Mouse (Mus musculus) natural killer cell, adult 2 months (primary cell): ENCODE measurements around the gene Med12.
"Not testable (repeated sequence)": the region's sequence is repeated elsewhere in the genome, so short reads cannot be mapped to it uniquely, and the experiment has no call there.

Experiments
- DNase-seq, 2 experiments: peaks; one replicate each; pipeline ENCODE4 v3.0.0; 2022; ENCODE audit warnings: low spot score in 2 of 2

The Med12 gene

DNA sequence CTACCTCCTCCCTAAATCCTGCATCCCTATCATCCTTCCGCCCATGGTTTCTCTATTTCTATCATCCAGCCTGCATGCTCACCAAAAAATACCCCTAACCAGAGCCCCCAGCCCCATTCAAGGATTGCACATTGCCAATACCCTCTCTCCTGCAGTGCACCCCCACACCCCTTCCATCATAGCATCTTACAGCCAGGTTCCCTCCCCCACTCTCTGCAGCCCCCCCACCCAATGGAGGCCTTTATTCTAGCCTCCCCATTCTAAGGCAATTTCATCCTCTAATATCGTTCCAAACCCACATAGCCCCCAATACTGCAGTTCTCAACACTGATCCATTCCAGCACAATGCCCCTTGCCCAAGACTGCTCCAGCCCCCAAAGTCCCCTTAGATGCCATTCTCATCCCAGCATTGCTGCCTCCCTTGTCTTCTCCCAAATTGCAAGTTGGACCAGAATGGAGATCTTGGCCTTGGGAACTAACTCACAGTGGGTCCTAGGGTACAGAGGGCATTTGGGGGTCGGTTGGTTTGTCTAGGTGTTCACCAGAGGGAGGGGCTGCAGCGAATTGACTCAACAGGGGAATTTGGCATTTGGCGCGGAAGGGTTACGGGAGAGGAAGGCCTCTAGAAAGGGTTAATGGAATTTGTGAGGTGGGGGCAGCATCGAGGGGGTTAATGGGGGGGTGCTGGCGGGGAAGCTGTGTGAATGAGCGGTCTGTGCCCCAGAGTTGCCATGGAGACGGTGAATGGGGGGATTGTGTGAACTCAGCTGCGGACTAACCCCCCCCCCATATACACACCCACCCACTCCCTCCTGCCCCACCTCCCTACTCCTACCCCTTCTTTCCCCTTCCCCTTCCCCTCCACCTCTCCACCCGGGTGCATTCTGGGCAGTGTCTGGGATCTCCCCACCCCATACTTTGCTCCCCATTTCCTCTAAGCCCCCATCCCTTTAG lies 25.9 kb downstream of the Med12 start:
- DNase-seq, result no peak

DNA sequence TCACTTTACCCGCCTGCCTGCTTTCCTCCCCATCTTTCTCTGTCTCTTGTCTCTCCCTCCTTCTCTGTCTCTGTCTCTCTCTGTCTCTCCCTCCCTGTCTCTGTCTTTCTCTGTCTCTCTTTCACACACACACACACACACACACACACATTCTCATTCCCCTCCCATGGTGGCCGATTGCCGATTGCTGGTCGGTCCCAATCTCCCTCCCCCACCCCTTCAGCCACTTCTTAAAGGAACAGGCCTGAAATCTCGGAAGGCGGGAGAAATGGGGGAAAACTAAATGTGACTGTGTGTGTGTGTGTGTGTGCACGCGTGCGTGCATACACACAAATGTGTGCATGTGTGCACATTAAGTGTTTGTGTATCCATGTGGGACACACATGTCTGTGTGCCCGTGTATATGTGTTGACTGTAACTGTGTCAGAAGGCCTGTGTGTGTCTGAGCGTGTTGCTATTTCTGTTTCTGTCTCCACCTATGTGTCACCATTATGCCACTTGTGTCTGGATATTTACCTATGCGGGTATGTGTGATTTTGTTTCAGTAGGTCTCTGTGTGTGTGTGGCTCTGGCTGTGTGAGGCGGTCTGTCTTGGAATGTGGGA lies 26.7 kb downstream of the Med12 start:
- no peak for DNase-seq

GRCm38 (mm10) chrX:101301654-101302053 lies 27.8 kb downstream of the Med12 start:
- no peak for DNase-seq

DNA sequence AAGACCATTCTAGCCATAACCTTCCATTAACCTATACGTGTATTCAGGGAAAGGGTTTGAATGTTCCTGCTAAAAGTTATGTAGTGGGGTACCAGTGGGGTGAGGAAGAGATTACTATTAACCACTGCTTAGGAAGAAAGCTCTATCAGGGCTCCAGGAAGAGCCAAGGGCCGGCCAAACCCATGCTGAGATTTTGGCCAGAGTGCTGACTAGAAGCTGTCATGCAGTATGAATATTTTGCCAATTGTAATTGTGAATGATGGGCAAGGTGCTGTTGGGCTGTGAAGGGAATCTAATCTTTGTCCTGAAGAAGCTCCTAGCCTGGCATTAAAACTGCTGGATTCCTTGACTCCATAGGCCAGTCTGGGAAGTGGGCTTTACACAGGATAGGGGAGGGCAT lies 30.8 kb downstream of the Med12 start:
- DNase-seq, result no peak

GRCm38 (mm10) chrX:101309299-101309698 lies 35.5 kb downstream of the Med12 start:
- DNase-seq, result no peak

DNA sequence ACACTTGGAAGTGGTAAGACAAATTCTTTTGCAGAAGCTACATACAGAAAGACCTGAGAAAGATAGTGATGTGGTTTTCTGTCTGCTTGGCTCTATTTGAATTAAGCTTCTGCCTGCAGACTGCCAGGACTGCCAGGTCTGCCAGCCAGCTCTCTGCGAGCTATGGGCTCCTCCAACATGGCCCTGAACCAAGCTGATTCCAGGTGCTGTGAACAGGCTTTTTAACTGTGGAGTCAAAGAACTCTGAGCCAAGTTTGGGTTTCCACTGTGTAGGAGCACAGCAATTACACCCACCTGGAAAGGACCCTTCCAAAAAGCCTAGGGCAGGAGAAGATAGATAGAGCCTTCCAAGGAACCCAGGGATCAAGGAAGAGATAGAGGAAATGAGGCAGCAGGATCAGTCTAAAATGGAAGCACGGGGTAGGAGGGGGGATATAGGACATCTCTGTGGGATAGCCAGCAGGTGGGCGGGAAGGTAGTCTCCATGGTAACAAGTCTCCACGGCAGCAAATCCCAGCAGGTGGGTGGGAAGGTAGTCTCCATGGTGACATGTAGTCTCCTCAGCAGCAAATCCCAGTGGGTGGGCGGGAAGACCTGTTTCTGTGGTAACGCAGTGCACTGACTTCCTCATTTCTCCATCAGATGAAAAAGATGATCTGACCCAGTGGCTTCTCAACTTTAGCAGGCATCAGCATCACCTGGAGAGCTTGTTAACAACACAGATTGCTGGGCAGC lies 40.0 kb downstream of the Med12 start:
- peak in 1 of 2 experiments; percentile 9 for DNase-seq

- DNase-seq, result no peak
These were observed 45.9 kb downstream of the Med12 start for GRCm38 (mm10) chrX:101319775-101320174.

GRCm38 (mm10) chrX:101325989-101326899 lies 52.4 kb downstream of the Med12 start:
- no peak for DNase-seq

DNA sequence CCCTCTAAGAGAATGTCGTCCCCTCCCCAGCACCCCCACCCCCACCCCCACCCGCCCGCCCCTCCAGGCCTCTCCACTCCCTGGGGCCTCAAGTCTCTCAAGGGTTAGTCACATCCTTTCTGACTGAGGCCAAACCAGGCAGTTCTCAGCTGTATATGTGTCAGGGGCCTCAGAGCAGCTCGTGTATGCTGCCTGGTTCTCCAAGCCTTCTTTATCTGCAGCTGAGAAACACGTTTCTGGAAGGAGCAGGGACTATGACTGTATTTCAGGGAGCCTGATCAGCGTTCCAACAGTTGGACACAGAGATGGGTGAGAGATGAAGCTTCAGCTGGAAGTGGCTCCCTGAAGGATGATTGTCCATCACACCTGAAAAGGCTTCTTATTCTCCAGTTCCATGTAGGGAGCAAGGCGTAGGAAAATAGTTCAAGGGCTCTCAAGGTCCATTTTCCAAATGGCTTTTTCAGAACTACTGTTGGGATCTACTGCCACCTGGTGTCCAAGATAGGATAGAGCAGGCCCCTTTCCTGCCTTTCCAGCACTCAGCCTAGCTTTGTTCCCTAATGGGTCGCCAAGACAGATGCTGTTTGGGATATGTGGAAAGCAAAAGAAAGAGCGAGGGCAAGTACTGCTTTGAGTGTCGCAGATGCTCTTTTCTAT lies 55.7 kb downstream of the Med12 start:
- DNase-seq, result peak; percentile 12 to 44

GRCm38 (mm10) chrX:101332031-101332374 lies 58.2 kb downstream of the Med12 start:
- DNase-seq, result no peak

- DNase-seq, result peak; percentile 88 to 89
These were observed 58.8 kb downstream of the Med12 start for GRCm38 (mm10) chrX:101332375-101333211.

- DNase-seq, result peak in 1 of 2 experiments; percentile 51
These were observed 60.8 kb downstream of the Med12 start for GRCm38 (mm10) chrX:101334606-101335005.

DNA sequence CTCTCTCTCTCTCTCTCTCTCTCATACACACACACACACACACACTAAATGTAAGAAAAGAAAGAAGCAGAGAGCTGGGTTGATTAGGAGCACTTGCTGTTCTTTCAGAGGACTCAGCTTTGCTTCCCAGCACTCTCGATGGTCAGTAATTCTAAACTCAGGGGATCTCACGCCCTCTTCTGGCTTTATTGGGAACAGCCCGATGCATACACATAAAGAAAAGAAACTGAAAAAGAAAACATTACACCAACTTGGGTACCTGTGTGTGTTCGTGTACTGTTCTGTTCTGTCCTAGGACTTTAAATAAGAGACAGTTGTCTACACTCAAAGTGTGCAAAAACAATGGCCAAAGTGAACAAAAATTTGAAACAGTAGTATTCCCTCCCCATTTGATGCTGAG lies 64.8 kb downstream of the Med12 start:
- DNase-seq, result no peak

DNA sequence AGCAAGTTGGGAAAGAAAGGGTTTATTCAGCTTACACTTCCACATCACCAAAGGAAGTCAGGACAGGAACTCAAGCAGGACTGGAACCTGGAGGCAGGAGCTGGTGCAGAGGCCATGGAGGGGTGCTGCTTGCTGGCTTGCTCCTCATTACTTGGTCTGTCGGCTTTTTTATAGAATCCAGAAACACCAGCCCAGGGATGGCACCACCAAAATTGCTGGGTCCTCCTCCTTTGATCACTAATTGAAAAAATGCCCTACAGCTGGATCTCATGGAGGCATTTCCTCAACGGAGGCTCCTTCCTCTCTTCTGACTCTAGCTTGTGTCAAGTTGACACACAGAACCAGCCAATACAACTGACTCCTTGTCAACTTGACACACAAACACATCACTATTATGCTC lies 69.0 kb downstream of the Med12 start:
- not testable (repeated sequence) for DNase-seq

GRCm38 (mm10) chrX:101345456-101345855 lies 71.6 kb downstream of the Med12 start:
- no peak for DNase-seq

DNA sequence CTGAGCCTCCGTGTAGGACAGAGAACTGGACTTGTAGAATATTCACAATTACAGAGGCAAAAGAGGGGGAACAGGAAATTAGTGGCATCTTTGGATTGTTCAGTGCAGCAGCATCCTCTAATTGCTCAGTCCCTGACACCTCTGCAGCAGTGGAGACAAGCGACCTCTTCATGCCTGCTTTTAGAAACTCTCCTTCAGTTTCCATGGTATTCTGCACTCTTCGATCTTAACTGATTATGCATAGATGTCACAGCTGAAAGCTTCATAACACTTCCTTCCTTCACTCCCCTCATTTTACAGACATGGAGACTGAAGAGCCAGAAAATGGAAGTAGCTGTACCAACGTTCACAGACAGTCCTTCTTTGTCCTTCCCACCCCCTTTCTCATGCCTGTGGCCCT lies 72.6 kb downstream of the Med12 start:
- DNase-seq, result no peak
